Mouse (Mus musculus) megakaryocyte, embryonic 14.5 days (primary cell): Measurements from ENCODE around the gene Flt3l.

Source experiments
- FLI1 ChIP-seq: IDR thresholded peaks from 2 replicates; pipeline ENCODE4 v1.6.1; 2012; ENCODE audit warnings: low read length, inconsistent platforms, mixed read lengths
- GATA1 ChIP-seq: IDR thresholded peaks from 3 replicates; pipeline ENCODE4 v1.6.1; 2012; ENCODE audit warnings: mixed read lengths, low read length, inconsistent platforms, borderline replicate concordance

DNA sequence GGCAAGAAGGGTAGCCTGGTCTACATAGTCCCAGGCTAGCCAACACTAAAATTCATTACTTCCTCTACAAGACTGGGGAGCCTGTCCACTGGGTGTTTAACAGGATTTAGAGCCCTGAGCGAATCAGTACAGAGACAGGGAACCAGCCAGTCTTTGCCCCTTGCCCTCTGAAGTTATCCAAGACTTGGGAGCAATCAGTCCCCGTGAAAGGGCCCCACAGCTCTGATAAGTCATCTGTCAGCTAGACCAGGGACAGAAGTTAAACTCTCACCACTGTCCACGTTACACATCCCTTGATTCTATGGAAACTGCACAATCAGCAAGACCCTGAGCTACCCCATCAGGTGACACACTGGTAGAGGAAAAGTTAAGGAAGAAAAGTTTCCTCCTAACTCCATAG lies 23.7 kb downstream of the Flt3l start:
- TF ChIP-seq GATA1 (no peak), FLI1 (no peak)
